8 mouse cellular contexts compared by ENCODE assay signal in genomic region chr7:99140511-99140910, GRCm38 (mm10). TPM values are rescaled to one million over a fixed set of nuclear protein-coding genes. Genes with fewer than 3 reads are reported as not detected.
DNase-seq lines count a peak whose midpoint lies in the region; ATAC-seq and TF ChIP-seq lines count a peak whose summit lies in the region.

No protein-coding gene starts in this region.

- no peak for TF ChIP-seq CTCF in spleen, adult 2 months (IDR thresholded peaks at IDR 0.05; ENCODE audit: extremely low read depth, insufficient read depth, insufficient read length, insufficient replicate concordance)
- TF ChIP-seq CTCF in hindbrain, postnatal 0 days (IDR thresholded peaks at IDR 0.05; ENCODE audit: low read depth), result no peak

- peak; percentile 36 to 48 for DNase-seq in gastrocnemius, postnatal 4 days (ENCODE audit: low spot score in 2 of 2)
- DNase-seq in gastrocnemius, adult 18-20 months (ENCODE audit: low spot score), result no peak
- DNase-seq in spleen, adult 2 months (ENCODE audit: low read depth in 1 of 2, low spot score in 2 of 2), result no peak
- no peak for DNase-seq in spleen, postnatal 4 days (ENCODE audit: low spot score in 2 of 2)
- no peak for DNase-seq in hindbrain, postnatal 0 days (ENCODE audit: low spot score)
- DNase-seq in natural killer cell, adult 2 months (ENCODE audit: low spot score in 2 of 2), result no peak

- 0 out of 2 replicates have a peak, but pooled peaks cover 2% of the 10 kb centered on the region for H3K36me3 ChIP-seq in spleen, adult 2 months (ENCODE audit: control insufficient read depth, insufficient read depth, low read length)
- no peaks in the 10 kb centered on the region for H3K36me3 ChIP-seq in hindbrain, postnatal 0 days (ENCODE audit: insufficient read depth, low read length)
- no peaks in the 10 kb centered on the region for H3K36me3 ChIP-seq in myocyte (ENCODE audit: control insufficient read depth, insufficient read depth)

- H3K27me3 ChIP-seq in spleen, adult 2 months (ENCODE audit: control insufficient read depth, insufficient read depth, low read length), result no peaks in the 10 kb centered on the region
- no peaks in the 10 kb centered on the region for H3K27me3 ChIP-seq in hindbrain, postnatal 0 days (ENCODE audit: insufficient read depth, low read length)
- no peaks in the 10 kb centered on the region for H3K27me3 ChIP-seq in myocyte (ENCODE audit: control insufficient read depth, insufficient read depth, insufficient read length)

- WGBS in spleen, adult 2 months, result under 1% methylated on average over 38 of the region's 39 CpGs
- under 1% methylated on average over 36 of the region's 39 CpGs for WGBS in hindbrain, postnatal 0 days

- TF ChIP-seq POLR2A in spleen, adult 2 months (IDR thresholded peaks at IDR 0.05; ENCODE audit: low read depth, low read length), result no peak
- no peak for TF ChIP-seq POLR2A in myocyte (IDR thresholded peaks at IDR 0.05; ENCODE audit: insufficient read length, low read depth)

- ATAC-seq in hindbrain, postnatal 0 days, result peak; percentile 0
- ATAC-seq in frontal cortex, adult (ENCODE audit: low TSS enrichment), result no peak; the same call in 1 of the 2 replicates

- H3K27ac ChIP-seq in spleen, adult 2 months (ENCODE audit: insufficient read depth, low read length), result peak overlapping the region; percentile 95
- H3K27ac ChIP-seq in hindbrain, postnatal 0 days, result peak overlapping the region; percentile 92

- H3K79me2 ChIP-seq in myocyte (ENCODE audit: control insufficient read depth, insufficient read depth), result peaks cover 38% of the 10 kb centered on the region

- H3K4me2 ChIP-seq in hindbrain, postnatal 0 days (ENCODE audit: low read depth, low read length), result peak overlapping the region; percentile 76
- H3K4me2 ChIP-seq in myocyte (ENCODE audit: low read depth), result peak overlapping the region; percentile 92

- peak overlapping the region; percentile 55 for H3ac ChIP-seq in myocyte (ENCODE audit: control insufficient read depth, insufficient read length)

- H3K9me3 ChIP-seq in hindbrain, postnatal 0 days (ENCODE audit: low read length), result no peaks in the 10 kb centered on the region

- H3K4me1 ChIP-seq in spleen, adult 2 months (ENCODE audit: control insufficient read depth, insufficient read depth, insufficient read length), result peaks cover 35% of the 10 kb centered on the region; the same call in 1 of the 2 replicates
- H3K4me1 ChIP-seq in hindbrain, postnatal 0 days (ENCODE audit: insufficient read depth, low read length), result peaks cover 15% of the 10 kb centered on the region

- H3K4me3 ChIP-seq in spleen, adult 2 months (ENCODE audit: extremely low read depth, insufficient read depth, insufficient read length), result peak overlapping the region; percentile 86
- H3K4me3 ChIP-seq in hindbrain, postnatal 0 days (ENCODE audit: low read length), result peak overlapping the region; percentile 90
- peak overlapping the region; percentile 48 for H3K4me3 ChIP-seq in myocyte

- H3K9ac ChIP-seq in hindbrain, postnatal 0 days (replicated peaks; ENCODE audit: low read length), result peak overlapping the region; percentile 91

TF ChIP-seq in myocyte, 11 proteins besides CTCF, POLR2A, EP300 and RAD21:
- TF ChIP-seq MYOG (IDR thresholded peaks at IDR 0.05; ENCODE audit: control insufficient read depth in 1 of 3, insufficient read depth in 1 of 3, insufficient read length in 2 of 3, low read depth in 2 of 3), result no peak
- TF ChIP-seq REST (IDR thresholded peaks at IDR 0.05; ENCODE audit: insufficient read depth, insufficient read length), result no peak
- TF ChIP-seq CEBPB (IDR thresholded peaks at IDR 0.05; ENCODE audit: insufficient read depth, poor library complexity, severe bottlenecking), result no peak
- TF ChIP-seq TCF3 (IDR thresholded peaks at IDR 0.05; ENCODE audit: insufficient read length, low read depth), result no peak
- TF ChIP-seq MAX (IDR thresholded peaks at IDR 0.05; ENCODE audit: low read depth), result no peak
- TF ChIP-seq E2F4 (IDR thresholded peaks at IDR 0.05; ENCODE audit: insufficient read depth), result no peak
- TF ChIP-seq MYOD1 (IDR thresholded peaks at IDR 0.05; ENCODE audit: control insufficient read depth in 1 of 3, insufficient read length in 2 of 3, low read depth in 2 of 3), result no peak

RNA-seq across cellular contexts. Expression of gene Uvrag, which starts 0.4 kb away (rescaled TPM):
- total RNA-seq in gastrocnemius, postnatal 4 days (2021), result 10 to 100 TPM; 28.9 to 30.4 TPM
- 1 to 10 TPM; 7.0 to 10.0 TPM for total RNA-seq in gastrocnemius, adult 18-20 months (2021)
- polyA plus RNA-seq in spleen, adult 2 months (2012; rRNA removed), result 45.9 and 112 TPM in 2 replicates
- total RNA-seq in hindbrain, postnatal 0 days (2014; rRNA removed), result 17.9 and 36.7 TPM in 2 replicates
- polyA plus RNA-seq in hindbrain, postnatal 0 days (2015; fragmentation: Nextera tagmentation; extraction: Ambion mirVana), result 16.5 and 17.1 TPM in 2 replicates
- polyA plus RNA-seq in myocyte (2012; fragmentation: generic; extraction: Trizol), result 9.0 TPM

RNA-seq across cellular contexts. Expression of gene Dgat2, which starts 42.0 kb away (rescaled TPM):
- total RNA-seq in gastrocnemius, postnatal 4 days (2021), result 10 to 100 TPM; 13.0 to 20.0 TPM
- 10 to 100 TPM; 41.9 to 56.0 TPM for total RNA-seq in gastrocnemius, adult 18-20 months (2021)
- 12.0 and 12.8 TPM in 2 replicates for polyA plus RNA-seq in spleen, adult 2 months (2012; rRNA removed)
- total RNA-seq in hindbrain, postnatal 0 days (2014; rRNA removed), result 37.8 TPM in 2 replicates
- 28.3 and 29.9 TPM in 2 replicates for polyA plus RNA-seq in hindbrain, postnatal 0 days (2015; fragmentation: Nextera tagmentation; extraction: Ambion mirVana)
- polyA plus RNA-seq in myocyte (2012; fragmentation: generic; extraction: Trizol), result 6.9 TPM

Comparison
In these comparisons a context has a peak if more than half of its experiments do, and no peak if none do; other contexts are left out.
1. DNase-seq: peak in gastrocnemius, postnatal 4 days (2 of 2); none in gastrocnemius, adult 18-20 months (single experiment), spleen, adult 2 months (0 of 2), spleen, postnatal 4 days (0 of 2), hindbrain, postnatal 0 days (single experiment) and natural killer cell, adult 2 months (0 of 2).
2. Peak in every context shown above with its lines, with median percentiles within 50 percentile points of each other: H3K4me3 ChIP-seq.